Mouse (Mus musculus) mesoderm, embryonic 11.5 days (tissue): ENCODE results near the gene Tectb.
A peak's percentile ranks its signal among the peaks of the same experiment; 100 is the strongest.
"Not testable (repeated sequence)": the region's sequence is repeated elsewhere in the genome, so short reads cannot be mapped to it uniquely, and the experiment has no call there.

ENCODE experiments used
- DNase-seq: peaks from one replicate; pipeline ENCODE4 v3.0.0-alpha.2; 2012; ENCODE audit warnings: low read depth, low spot score

The Tectb gene

DNA sequence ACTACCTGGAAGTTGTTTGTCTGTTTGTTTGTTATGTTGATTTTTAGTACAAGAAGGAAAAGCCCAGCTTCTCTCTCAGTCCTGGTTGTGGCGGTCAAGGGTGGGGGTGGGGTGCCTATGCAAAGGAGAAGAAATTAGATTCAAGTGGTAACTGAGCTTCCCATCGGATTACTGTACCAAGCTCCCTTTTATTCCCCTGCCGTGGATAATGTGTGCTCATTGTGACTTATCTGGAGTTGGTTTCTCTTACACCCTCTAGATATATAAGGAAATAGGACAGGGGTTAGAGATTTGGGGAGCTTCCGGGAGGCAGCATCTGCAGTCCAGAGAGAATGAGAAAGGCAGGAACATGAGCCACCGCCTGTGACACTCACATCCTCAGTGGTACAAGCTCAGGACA is at the start of gene Tectb:
Gene Tectb, plus strand, starts transcription at position 301 of the 400 bp plus-strand sequence.
- DNase-seq = no peak

DNA sequence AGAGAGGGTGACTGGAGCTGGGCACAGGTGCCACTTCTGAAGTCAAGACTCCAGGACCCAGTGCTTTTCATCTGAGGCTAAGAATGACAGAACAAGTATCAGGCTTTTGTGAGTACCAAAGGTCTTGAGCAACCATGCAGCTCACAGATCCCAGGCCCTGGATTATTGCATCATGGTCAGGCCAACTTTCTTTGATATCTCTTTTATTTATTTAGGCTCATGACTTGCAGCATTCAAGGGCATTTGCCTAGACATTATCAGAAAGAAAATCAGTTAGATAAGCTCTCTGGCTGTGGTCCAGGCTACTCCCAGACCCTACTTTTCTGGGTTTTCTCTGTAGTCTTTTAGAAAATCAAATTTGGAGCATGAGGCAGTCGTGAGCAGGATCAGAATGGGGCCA is 48.8 kb upstream of the Tectb start:
- DNase-seq = no peak

DNA sequence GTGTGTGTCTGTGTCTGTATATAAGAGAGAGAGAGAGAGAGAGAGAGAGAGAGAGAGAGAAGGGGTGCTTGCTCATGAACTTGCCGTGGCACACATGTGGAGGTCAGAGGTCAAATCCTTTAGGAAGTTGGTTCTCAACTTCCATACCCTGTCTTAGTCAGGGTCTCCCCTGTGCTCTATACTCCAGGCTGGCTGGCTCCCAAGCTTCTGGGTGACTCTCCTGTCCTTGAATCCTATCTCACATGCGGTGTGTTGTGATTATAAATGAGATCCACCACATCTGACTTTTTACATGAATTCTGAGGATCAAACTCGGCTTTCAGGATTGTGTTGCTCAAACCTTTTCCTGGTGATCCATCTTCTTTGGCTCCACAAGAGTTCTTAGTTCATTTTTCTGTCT is 48.1 kb upstream of the Tectb start:
- DNase-seq = no peak

DNA sequence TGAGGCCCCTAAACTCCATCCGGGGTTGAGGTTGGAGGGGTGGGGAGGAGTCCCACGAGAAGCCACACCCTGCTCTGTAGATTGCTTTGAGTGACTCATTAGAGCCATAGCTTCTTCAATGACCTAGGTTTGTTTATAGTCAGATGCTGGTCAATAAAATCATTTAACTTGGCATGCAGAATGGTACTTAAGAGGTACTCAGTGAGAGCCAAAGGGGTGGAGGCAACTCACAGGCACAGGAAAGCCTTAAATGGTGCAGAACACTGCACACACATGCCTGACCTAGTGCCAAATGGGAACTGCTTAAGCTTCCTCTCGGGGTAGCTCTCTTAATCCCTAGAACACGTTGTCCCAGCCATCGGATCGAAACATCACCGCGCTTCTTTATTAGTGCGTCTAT is 46.0 kb upstream of the Tectb start:
- no peak for DNase-seq

DNA sequence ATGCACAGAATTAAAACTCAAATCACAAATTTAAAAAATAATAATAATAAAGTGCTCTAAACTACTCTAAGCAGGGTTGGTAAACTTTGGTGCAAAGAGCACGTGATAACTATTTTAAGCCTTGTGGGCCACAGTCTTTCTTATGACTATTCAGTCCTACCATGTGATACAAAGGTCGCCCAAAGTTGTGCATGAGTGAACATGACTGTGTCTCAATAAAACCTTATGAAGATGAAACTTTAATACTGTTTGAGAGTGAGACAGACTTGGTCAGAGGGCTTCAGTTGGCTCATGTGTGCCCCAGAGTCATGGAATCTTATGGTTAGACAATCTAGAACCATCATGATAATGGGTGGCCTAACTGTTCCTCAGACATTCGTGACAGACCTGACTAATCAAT is 44.6 kb upstream of the Tectb start:
- DNase-seq = no peak

DNA sequence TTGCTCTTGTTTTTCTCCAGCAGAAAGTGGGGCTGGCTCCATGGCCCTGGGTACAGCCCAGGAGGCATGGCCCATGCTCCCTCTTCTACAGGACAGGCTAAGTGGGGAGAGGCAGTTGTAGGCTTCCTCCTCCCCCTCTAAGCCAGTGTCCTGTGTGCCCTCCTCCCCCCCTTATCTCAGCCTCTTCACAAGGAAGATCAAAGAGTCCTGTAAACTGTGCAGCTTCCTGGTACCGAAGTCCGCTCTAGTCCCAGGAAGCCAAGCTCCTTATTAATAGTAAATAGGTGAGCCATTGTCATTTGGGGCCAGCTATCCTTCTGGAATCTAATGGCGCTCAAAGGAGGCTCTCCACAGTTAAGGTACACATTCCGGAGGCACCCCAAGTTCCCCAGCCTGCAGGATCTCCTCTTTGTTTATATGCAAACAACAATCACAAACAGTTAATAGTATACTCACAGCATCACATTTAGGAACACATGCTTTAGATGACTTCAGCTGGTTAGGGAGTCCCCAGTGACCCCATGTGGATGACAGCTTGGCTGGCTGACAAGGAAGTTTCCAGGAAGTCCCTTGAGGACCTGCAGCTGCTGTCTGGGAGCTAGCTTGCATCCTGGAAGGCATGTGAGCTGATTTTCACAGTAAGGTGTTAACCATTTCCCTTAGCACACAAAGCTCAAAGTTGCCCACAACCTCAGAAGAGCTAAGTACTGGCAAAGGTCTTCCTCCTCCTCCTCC is 43.7 kb upstream of the Tectb start:
- no peak for DNase-seq

DNA sequence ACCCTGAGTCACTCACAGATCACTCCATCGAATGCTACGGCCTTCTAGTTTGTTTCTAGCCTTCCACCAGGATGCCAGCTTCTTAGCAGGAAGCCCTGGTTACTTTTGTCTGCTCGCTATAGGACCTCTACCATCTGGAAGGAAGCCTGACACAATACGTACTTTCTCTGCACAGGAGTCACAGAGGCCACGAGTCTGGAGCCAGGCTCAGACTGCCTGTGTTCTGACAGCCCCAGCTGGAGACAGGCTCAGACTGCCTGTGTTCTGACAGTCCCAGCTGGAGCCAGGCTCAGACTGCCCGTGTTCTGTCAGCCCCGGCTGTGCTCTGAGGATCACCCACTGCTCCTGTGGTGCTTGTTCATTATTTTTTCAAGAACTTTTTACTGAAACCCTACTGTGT is 42.6 kb upstream of the Tectb start:
- no peak for DNase-seq

DNA sequence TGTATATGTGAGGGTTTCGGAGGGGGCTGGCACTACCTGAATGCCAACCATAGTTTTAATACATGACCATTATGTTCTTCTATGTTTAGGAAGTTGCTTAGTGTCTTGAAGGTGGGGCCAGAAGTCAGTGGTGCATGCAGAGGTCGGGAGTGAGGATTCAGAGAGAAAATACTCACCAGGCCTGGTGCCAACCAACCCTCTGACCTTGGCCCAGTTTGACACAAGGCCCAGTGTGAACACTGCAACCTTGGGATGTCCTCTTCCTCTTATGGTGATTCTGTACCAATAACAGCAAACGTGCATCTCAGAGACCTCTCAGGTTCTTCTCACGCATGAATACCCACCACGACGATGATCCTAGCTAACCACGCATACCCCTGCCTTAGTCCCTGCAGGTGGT is 42.0 kb upstream of the Tectb start:
- DNase-seq = no peak

DNA sequence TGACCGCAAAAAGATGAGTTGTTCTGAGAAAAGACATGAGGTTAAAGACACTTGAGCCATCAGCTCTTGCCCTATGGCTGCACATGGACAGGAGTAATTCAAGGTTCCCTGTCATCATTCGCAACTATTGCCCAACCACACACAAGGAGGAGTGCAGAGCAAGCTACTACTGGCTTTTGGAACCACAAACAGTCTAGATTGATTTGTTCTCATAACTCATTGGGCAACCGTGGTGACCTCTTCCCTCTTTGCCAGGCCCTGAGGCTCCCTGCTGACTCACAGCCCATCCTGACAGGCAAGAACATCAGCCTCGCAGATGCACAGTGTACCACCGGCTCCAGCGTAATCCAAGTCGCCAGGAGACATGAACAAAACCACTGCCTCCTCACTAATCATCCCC is 41.2 kb upstream of the Tectb start:
- DNase-seq = no peak

DNA sequence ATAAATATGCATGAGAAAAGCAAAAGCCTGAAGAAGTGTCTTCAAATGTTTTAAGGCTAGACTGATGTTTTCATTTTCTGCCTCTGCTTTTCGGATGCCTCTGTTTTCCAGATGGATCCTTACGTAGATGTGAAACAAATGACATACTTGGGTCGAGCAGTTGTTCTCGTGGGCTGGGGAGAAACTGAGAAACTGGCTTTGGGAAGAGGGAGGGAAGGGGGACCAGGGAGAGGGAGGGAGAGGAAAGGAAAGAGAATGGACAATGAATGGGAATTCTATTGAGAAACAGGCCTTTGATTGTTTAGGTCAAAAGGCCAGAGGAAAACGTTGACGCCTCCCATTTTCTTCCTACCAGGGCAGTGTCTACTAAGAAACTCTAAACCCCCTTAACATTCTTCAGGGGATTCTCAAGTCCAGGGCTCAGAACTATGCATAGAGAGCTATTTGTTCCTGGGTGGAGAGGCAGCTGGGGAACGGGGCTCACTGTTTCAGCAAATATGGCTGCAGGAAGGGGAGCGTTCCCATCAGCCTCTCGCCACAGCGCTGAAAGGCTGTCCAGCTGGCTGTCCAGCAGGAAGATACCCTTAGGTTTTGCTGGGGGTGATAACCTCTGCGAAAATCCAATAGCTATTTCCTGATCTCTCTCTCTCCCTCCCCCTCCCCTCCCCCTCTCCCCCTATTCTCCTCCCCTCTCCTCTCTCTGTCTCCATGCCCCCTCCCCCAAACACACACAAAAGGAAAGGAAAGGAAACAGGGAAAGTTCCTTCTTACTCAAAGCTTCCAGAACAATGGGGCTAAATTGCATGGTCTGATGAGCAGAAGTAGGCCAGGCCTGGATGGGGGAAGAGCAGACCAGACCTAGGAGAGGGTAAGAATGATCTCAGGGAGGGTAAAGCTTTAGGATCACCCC is 36.9 kb upstream of the Tectb start:
- peak; percentile 58 for DNase-seq

DNA sequence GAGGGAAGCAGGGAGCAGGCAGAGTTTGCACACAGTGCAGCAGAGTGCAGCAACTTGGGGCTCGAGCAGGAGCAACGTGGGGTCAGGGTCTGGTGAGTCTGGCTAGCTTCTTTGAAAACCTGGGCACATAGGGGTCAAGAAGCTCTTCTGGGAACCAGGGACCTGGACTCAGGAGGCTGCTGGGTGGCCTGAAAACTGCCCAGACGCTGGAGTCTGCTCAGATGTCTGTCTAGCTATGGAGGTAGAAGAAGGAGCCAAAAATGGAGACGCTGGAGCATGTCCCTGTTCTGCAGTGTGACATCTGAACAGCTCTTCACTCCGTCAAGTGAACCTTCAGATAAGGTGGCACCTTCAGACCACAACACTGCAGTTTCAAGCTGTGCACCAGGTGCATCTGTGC is 35.8 kb upstream of the Tectb start:
- no peak for DNase-seq

DNA sequence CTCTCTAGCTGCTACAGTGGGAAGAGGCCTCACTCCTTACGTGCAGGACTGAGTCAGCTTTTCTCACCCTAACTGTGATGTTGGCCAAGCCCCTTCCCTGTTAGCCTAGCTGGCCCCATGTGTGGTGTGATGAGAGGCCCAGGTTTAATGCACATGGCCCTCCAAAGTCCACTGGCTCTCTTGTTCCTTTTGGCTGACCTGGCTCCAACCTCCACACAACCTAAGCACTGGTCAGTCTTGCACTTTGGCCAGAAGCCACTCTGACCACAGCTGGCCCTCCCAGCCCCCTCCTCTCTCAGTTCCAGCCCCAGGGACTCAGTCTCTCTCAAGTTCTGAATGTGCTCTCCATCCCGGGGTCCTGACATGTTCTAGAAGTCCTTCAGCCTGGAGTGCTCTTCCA is 35.4 kb upstream of the Tectb start:
- DNase-seq = no peak

DNA sequence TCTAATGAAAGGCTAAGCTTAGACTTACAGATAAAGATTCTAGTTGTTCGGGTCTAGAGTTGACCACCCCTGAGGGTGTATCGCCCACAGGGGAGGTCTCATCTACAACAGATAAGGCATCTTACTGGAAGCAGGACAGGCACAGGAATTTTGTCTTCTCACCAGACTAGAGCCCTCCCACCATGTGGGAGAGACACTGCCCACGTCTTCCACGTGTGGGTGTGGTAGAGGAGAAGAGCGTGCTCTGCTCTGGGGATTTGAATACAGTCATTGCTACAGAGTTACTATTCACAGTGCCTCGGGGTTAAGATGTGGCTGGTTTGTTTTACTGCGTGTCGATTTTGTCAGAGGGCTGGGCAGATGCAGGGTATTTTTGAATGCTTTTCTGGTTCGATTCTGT is 33.0 kb upstream of the Tectb start:
- DNase-seq = no peak

DNA sequence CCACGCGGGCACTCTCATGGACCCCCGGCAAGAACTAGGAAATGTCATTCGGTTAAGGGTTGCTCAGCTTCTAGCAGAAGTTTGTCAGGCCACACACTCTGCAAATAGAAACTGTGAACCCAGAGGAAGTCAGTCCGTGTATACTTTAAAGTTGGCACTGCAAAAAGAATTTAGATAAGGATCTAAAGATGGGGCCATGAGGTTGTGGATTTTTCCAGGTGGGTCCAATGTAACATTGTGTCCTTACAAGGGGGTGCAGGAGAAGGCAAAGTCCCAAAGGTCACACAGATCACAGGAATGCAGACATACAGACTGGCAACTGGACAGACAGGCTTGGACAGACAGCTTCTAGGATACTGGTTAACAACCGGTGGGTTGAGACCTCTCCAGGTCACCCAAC is 32.4 kb upstream of the Tectb start:
- DNase-seq = no peak

DNA sequence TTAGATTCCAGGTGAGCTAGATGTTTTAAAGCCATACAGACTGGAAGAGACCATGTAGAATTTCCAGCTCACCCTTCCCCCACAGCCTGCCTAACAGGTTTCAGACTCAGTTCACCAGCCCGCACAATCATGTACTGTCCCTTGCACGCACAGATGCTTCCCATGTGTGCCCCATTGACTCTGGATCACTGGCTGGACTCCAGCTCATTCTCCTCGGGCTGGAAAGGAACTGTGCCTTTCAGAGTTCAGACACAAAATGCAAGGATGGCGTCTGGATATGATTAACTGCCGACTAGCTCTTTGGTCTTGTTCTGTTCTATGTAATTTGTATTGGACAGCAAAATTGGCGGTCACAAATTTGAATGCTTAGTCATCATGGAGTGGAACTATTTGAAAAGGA is 30.9 kb upstream of the Tectb start:
- peak; percentile 41 for DNase-seq

DNA sequence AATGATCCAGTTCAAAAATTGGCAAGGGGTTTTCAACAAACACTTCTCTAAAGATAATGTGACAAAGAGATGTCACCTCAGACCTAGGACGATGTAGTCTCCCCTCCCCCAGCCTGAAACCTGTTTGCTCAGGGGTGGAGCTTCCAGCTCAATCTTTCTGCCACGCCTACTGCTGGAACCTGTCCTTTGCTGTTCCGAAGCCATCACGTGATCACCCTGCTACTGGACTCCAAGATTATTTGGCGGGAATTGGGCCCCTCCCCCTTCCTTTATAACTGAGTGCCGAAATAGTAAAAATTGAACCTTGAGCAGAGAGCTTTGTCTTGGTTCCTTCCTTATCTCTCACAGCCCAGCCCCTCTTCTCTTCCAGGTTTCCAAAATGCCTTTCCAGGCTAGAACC is 28.3 kb upstream of the Tectb start:
- DNase-seq = not testable (repeated sequence)

DNA sequence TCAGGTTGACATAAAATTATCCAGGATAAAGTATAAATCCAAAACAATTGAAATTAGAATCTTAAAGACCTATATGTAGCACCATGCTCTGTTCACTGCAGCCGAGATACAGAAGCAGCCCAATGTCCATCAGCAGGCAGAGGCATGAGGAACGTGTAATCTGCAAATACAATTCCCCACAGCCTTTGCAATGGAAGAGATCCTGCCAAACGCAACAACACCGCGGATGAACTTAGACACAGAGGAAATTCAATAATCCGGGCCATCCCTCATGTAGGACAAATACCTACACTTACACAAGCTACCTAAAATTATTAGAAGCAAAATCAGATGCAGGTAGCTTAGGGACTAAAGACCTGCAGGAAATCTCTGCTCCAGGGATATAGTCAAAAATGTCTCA is 27.6 kb upstream of the Tectb start:
- no peak for DNase-seq

DNA sequence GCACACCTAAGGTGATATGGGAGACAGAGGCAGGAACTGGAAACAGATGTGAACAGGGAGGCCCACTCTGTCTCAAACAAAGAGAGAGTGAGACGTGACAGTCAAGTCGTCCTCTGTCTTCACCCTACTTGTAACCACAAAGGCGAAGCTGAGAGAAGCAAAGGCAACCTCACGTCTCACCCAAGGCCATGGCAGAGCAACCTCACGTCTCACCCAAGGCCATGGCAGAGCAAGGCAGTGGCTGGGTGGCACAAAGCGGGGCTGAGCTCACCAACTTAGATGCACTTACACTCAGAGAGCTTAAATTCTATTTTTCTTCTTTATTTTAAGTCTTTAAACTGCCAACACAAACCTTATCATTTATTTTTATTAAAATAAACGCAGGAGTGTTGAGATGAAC is 23.5 kb upstream of the Tectb start:
- no peak for DNase-seq

DNA sequence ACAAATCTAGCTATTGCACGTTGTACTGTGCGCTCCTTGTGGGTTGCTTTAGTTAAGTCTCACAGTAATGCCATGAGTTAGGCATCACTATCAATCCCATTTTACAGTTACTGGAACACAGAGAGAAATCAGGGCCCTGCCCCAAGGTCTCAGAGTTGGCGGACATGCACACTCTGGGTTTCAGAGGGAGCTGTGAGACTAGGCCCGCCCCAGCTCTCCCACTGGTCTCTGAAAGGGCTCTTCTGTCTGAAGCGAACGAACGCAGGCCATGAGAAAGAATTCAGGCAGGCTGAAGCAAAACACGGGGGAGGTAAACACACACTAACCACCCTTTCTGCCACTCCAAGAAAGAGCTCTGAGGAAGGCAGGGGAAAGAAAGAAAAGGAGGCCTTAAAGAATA is 21.9 kb upstream of the Tectb start:
- no peak for DNase-seq

DNA sequence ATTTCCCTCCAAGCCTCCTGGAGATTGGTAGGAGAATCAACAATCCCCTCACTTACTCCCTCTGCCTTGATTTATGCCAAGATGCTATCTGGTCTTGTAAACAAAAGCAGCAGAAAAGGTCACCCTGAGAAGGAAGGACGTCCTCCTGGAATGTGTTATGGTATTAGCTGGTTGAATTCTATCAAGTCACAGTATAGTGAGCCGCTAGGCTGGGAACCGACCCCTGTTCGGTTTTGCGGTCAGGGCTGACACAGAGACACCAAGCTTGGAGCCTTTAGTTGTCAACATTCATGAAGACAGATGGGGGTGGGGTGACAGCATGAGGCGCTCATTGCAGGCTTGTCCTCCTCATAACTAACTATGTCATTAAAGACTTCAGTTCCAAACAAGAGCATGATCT is 20.7 kb upstream of the Tectb start:
- no peak for DNase-seq

DNA sequence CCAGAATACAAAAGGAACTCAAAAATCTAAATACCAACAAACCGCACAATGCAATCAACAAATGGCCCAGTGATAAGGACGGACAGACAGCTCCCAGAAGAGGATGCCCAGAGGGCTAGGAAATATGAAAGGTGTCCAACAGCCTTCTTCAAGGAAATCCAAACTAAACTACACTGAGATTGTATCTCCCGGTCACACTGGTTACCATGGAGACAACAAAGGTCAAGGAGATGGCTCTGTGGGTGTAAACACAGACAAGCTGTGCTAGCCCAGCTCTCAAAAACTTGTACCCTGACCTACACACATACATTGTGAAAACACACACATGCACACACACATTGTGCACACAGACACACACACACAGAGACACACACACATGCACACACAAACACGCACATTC is 18.3 kb upstream of the Tectb start:
- no peak for DNase-seq

DNA sequence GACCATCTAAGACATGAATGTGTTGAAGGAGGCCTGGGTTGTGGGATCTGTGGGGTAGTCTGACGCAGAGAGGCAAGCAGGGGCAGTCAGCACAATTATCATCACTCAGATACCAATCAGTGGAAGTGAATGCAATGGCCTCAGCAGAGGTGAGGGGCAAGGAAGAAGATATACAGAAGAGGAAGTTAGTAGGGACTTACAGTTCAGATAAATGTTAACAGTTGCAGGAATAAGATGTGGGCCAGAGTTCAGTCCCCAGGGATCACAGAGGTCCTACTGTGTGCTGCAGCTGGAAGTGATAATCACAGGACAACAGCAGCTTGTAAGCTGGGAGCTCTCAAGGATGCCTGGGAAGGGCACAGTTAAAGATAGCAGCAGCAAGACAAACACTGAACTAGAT is 16.4 kb upstream of the Tectb start:
- DNase-seq = no peak

DNA sequence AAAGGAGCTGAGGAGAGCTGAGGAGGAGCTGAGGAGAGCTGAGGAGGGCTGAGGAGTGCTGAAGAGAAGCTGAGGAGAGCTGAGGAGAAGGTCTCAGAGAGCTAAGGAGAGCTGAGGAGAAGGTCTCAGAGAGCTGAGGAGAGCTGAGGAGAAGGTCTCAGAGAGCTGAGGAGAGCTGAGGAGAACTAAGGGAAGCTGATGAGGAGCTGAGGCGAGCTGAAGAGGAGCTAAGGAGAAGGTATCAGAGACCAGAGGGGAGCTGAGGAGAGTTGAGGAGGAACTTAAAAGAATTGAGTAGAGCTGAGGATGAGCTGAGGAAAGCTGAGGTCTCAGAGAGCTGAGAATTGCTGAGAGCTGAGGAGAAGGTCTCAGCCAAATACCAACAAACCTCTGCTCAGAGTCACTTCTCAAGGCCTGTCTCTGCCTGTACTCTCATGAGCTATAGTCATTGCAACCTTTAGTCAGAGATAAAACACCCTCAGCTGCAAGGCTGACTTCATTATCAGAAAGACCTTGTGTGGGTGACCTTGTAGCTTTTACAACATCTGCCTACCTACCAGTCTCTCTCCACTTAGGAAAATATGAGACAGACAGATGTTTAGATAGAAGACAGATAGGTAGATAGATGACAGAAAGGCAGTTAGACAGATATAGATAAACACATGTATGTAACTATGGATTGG is 15.2 kb upstream of the Tectb start:
- no peak for DNase-seq
